Mouse (Mus musculus) embryonic facial prominence, embryonic 10.5 days (tissue): ENCODE data around the gene Gpr146. TPM values are rescaled to one million over a fixed set of nuclear protein-coding genes. Genes with fewer than 3 reads are reported as not detected.

ENCODE experiments used
- DNase-seq: peaks from one replicate; pipeline ENCODE4 v3.0.0-alpha.2; 2017; ENCODE audit warnings: low spot score
- H3K27ac ChIP-seq: fragments of 300-500 bp; sonication (generic); replicated peaks from 2 replicates; pipeline ENCODE4 v1.5.1; 2016; ENCODE audit warnings: mild to moderate bottlenecking
- H3K27me3 ChIP-seq: fragments of 300-500 bp; sonication (generic); replicated peaks from 2 replicates; pipeline ENCODE4 v1.6.1; 2016; ENCODE audit warnings: low read depth, mild to moderate bottlenecking; ENCODE audit not compliant: poor library complexity, severe bottlenecking
- H3K36me3 ChIP-seq: fragments of 300-500 bp; sonication (generic); replicated peaks from 2 replicates; pipeline ENCODE4 v1.6.1; 2016; ENCODE audit warnings: mild to moderate bottlenecking, moderate library complexity
- H3K4me1 ChIP-seq: fragments of 300-500 bp; sonication (generic); 2 replicates; pipeline ENCODE4 v1.6.1; 2016
- H3K4me3 ChIP-seq: fragments of 300-500 bp; sonication (generic); 2 replicates; pipeline ENCODE4 v1.5.1; 2016; ENCODE audit warnings: mild to moderate bottlenecking, moderate library complexity
- H3K9me3 ChIP-seq: fragments of 300-500 bp; sonication (generic); 2 replicates; pipeline ENCODE4 v1.6.1; 2016; ENCODE audit warnings: mild to moderate bottlenecking
- WGBS: fragments of 180-500 bp; shearing (Covaris S2); methylation state at CpG from one replicate; pipeline ENCODE4 v1.1.7; 2016; 5-methylcytosine and 5-hydroxymethylcytosine counted together
- polyA plus RNA-seq: library from polyadenylated mRNA; unstranded; fragments of >200 nt; fragmentation: Nextera tagmentation; extraction: Ambion mirVana; gene quantifications from 2 replicates; pipeline ENCODE4 v1.2.1, GENCODE M21; 2016

Gene Gpr146
- polyA plus RNA-seq, 1 experiment from 2014 or later = 2.5 TPM

DNA sequence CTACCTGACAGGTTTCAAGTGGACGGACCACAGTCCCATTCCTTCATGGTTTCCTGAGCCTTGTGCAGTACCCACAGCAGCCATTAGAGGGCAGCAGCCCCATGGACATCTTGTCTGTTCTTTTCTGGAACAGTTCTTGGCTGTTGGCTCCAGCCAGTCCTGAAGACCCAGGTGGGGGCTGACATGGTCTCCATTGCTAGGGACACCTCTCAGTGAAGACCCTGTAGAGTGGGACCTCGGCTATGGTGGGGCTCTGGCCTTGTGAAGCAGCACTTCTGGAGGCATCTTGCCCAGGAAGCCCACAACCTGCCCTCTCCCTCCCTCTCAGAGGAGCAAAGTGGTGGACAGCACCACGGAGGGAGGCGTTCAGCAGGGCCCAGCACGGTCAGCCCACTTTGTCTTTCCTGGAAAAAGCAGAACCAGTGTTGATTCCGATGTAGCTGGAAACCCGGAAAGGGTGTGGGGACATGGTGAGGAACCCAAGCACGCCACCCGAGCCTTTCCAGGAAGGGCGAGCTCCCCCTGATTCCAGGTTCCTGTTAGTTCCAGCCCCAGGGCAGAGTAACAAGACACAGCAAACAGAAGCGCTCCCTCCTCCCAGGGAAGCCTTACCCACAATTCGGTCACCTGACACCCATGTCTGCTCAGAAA lies 13.1 kb upstream of the Gpr146 start:
- 28% methylated on average over 12 of the region's 12 CpGs for WGBS
- Histone ChIP-seq H3K27me3 (no peaks in the 10 kb centered on the region), H3K36me3 (peaks cover 25% of the 10 kb centered on the region), H3K27ac (peak overlapping the region; percentile 78), H3K9me3 (no peaks in the 10 kb centered on the region), H3K4me1 (peaks cover 33% of the 10 kb centered on the region), H3K4me3 (peak overlapping the region; percentile 16)
- DNase-seq = peak; percentile 86

DNA sequence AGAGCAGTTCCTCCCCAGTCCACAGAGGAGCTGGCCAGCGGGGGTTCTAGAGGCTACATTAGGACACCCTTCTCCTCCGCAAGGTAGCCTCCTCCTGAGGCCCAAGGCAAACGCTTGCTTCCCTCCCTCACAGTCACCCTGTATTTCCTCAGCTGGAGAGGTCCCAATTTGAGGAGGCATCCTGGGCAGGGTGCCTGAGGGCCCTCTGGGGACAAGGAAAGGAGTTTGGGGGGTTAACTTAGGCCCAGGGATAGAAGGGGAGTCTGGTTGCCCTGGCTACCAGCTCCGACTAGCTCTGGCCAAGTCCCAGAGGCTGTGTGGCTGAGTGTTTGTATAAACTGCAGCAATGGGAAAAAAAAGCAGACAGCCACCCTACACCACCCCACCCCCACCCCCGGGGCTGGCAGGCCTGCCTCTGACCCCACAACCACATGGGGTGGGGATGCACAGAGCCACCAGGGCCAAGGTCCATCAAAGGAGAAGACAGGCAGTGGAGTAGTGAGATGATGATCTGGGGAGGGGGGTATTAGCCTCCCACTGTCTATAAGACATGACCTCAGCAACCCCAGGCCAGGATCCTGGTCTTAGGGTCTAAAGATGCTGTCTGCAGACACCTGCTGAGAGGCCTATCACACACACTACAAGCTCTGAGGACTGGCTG lies 12.5 kb upstream of the Gpr146 start:
- H3K36me3 ChIP-seq = peaks cover 24% of the 10 kb centered on the region
- peaks cover 39% of the 10 kb centered on the region for H3K4me1 ChIP-seq
- H3K27ac ChIP-seq = peak overlapping the region; percentile 78
- H3K27me3 ChIP-seq = no peaks in the 10 kb centered on the region
- no peaks in the 10 kb centered on the region for H3K9me3 ChIP-seq
- H3K4me3 ChIP-seq = peak overlapping the region; percentile 16; the same call in 1 of the 2 replicates
- no peak for DNase-seq
- WGBS = 19% methylated on average over 5 of the region's 5 CpGs

DNA sequence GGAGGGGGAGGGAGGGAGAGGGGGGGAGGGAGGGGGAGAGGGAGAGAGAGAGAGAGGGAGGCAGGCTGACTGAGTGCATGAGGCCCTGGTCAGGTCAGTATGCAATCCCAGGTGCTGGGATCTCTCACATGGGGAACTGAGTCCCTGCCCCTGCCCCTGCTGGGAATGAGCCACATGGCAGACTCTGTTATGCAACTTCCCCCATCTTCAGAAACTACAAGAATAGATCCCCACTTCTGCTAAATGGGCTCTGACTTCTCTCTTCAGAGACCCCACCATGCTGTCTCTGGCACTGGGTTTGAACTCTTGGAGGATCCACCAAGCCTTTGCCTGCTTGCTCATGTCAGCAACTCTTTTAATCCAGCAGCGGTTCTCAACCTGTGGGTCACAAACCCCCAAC lies 11.7 kb upstream of the Gpr146 start:
- peaks cover 47% of the 10 kb centered on the region for H3K4me1 ChIP-seq
- peaks cover 18% of the 10 kb centered on the region for H3K36me3 ChIP-seq
- no peak overlapping the region for H3K4me3 ChIP-seq
- H3K9me3 ChIP-seq = no peaks in the 10 kb centered on the region
- DNase-seq = no peak
- no peaks in the 10 kb centered on the region for H3K27me3 ChIP-seq
- 85% methylated on average over 1 of the region's 1 CpGs for WGBS
- H3K27ac ChIP-seq = peak overlapping the region; percentile 24; the same call in 1 of the 2 replicates

DNA sequence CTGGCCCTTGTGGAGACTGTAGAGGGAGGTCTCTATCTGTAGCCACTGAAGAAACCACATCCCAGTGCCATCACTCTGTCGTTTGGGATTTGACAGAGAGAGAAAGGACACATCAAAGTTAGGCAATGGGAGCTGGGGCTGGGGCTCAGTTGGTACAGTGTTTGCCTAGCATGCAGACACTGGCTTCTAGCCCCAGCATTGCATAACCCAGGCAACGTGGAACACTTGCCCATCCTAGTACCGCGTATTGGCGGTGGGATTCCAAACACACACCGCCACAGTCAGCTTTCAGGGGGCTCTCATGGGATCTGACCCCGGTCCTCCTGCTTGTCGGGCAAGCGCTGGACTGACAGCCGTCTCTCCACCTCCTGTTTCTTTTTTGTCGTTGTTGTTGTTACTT lies 11.0 kb upstream of the Gpr146 start:
- Histone ChIP-seq H3K9me3 (no peaks in the 10 kb centered on the region), H3K27ac (no peak overlapping the region), H3K4me3 (no peak overlapping the region), H3K4me1 (peaks cover 53% of the 10 kb centered on the region), H3K27me3 (no peaks in the 10 kb centered on the region), H3K36me3 (peaks cover 18% of the 10 kb centered on the region)
- WGBS = 74% methylated on average over 11 of the region's 11 CpGs
- no peak for DNase-seq

DNA sequence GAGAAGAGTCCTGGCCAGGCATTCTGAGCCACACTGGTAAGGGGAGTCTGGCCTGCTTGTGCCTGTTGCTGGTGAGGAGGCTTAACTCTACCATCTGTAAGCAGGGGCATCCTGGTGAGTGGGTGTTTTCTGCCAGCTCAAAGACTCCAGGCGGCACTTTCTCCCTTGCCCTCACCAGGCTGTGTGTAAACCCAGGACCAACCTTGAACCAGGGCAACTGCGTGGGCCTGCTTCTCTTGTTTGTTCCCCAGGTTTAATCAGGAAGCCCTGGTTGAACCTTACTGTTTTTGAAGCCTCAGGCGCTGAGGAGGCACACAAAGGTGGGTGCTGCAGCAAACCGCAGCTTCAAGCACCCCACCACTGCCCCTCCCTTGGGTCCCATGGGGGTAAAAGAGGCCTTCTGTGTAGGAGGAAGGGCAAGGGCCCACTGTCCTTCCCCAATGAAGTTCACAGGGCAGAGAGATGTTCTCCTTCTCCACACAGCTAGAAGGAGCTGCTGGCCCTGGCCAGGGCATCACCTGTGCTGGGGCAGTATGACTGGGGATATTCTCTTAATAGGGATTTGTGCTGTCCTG lies 9.5 kb upstream of the Gpr146 start:
- Histone ChIP-seq H3K4me1 (peaks cover 62% of the 10 kb centered on the region), H3K27me3 (no peaks in the 10 kb centered on the region), H3K27ac (no peak overlapping the region), H3K4me3 (no peak overlapping the region), H3K9me3 (no peaks in the 10 kb centered on the region), H3K36me3 (peaks cover 6% of the 10 kb centered on the region)
- WGBS = 90% methylated on average over 4 of the region's 4 CpGs
- no peak for DNase-seq

DNA sequence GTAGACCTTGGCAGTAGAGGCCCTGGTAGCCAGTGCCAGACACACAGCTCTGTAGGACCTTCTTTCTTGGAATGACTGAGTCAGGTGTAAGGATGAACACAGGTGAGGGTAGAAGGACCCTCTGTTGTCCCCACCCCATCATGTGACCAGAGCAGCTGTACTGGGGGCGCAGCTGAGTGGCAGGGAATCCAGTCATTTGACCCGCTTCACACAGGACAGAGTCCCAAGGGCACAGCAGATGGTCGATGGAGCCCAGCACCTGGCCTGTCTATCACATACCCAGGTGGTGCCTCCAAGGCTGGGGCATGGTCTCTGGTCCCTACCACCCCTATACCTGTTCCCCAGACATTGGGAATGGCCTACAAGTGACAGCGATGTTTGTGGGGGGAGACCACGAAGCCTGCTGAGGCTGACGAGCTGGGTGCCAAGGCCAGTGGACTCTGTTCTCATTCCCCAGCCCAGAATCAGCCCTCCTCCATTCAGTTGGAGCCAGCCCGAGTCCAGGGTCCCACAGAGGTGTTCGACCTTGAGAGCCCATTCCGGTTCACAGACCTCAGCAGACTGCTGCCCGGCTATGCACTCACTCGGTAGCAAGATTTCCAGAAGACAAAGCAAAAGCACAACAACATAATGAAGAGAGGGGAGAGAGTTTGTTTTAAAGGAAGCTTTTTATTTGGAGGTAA lies 8.7 kb upstream of the Gpr146 start:
- H3K4me3 ChIP-seq = no peak overlapping the region
- no peaks in the 10 kb centered on the region for H3K9me3 ChIP-seq
- WGBS = 85% methylated on average over 11 of the region's 11 CpGs
- no peak for DNase-seq
- H3K27ac ChIP-seq = no peak overlapping the region; the same call in 1 of the 2 replicates
- H3K36me3 ChIP-seq = peaks cover 1% of the 10 kb centered on the region
- peaks cover 63% of the 10 kb centered on the region for H3K4me1 ChIP-seq
- no peaks in the 10 kb centered on the region for H3K27me3 ChIP-seq

DNA sequence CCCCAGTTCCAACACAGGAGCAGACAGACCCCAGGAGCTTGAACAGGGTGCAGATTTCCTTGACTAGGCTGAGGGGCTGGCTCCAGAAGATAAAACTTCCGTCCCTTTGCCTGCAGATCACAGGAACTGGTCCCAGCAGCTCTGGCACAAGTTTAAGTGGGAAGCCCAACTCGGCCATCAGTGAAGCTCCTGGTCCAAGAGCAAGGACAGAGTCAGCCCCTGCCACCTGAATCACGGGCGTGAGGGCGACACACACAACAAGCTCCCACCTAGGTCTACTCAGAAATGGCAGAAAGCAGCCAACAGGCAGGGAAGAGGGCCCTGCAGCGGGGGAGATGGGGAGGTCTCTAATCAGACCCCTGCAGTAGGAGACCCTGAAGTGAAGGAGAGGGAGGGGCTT lies 7.2 kb upstream of the Gpr146 start:
- Histone ChIP-seq H3K4me3 (peak overlapping the region; percentile 8; the same call in 1 of the 2 replicates), H3K4me1 (peaks cover 54% of the 10 kb centered on the region), H3K27me3 (no peaks in the 10 kb centered on the region), H3K9me3 (no peaks in the 10 kb centered on the region), H3K36me3 (no peaks in the 10 kb centered on the region), H3K27ac (peak overlapping the region; percentile 95)
- 86% methylated on average over 6 of the region's 6 CpGs for WGBS
- DNase-seq = no peak

DNA sequence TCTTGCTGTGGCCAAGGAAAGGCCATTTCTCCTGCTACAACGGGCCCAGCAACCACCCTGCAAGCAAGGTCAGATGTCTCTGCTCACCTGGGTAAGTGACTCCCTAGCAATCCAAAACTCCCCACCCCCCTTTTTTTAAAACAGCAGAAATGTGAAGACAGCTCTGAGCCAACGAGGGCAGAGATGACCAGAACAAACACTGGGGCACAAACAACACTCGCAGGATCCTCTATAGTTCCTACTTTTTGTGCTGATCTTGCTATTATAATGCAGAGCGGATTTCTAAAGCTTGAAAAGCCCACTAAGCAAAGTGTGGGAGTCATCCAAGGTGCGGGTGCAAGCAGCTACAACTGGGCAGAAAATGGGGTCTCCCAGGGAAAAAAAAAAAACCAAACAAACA lies 6.4 kb upstream of the Gpr146 start:
- H3K4me1 ChIP-seq = peaks cover 46% of the 10 kb centered on the region

DNA sequence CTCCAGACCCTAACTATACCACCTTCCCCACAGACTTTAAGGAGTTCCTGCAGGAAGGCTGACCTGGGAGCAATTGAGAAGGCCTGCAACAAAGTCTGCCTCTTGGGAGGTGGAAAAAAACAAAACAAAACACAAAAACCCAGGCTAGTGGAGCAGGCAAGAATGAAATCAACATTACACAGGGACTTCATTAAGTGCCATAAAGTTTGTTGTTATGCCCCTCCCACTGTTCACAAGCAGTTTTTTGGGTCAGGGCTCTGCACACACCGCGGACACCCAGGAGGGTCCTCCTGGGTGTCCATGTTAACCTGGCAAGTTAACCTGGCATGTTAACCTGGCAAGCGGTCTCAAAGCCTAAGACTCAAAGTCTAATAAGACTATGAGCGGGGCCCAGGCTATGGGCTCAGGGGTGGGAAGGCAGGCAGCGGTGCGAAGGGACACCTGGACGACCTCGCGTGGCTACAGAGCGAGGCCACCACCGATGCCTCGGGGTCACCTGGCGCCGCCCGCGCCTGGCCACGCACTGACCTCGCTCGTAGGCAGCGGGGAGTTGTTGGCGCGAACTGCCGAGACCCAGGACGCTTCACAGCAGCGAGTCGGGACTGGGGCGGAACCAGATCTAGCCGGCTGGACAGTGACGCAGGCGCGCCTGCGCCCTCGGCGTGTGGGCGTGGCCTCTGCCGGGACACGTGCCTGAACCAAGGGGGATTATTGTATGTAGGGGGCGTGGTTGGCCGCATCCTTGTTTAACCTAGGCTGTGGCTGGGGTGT lies 5.7 kb upstream of the Gpr146 start:
- 2% methylated on average over 39 of the region's 39 CpGs for WGBS
- Histone ChIP-seq H3K9me3 (no peaks in the 10 kb centered on the region), H3K27me3 (no peaks in the 10 kb centered on the region), H3K36me3 (no peaks in the 10 kb centered on the region), H3K4me1 (peaks cover 46% of the 10 kb centered on the region), H3K27ac (peak overlapping the region; percentile 95), H3K4me3 (peak overlapping the region; percentile 71)
- peak; percentile 96 for DNase-seq

More for the DNA sequence above, 6.4 kb upstream of the Gpr146 start:
- Histone ChIP-seq H3K9me3 (no peaks in the 10 kb centered on the region), H3K4me3 (peak overlapping the region; percentile 71; the same call in 1 of the 2 replicates), H3K27me3 (no peaks in the 10 kb centered on the region), H3K27ac (peak overlapping the region; percentile 95), H3K36me3 (no peaks in the 10 kb centered on the region)
- WGBS = 67% methylated on average over 5 of the region's 5 CpGs
- no peak for DNase-seq

DNA sequence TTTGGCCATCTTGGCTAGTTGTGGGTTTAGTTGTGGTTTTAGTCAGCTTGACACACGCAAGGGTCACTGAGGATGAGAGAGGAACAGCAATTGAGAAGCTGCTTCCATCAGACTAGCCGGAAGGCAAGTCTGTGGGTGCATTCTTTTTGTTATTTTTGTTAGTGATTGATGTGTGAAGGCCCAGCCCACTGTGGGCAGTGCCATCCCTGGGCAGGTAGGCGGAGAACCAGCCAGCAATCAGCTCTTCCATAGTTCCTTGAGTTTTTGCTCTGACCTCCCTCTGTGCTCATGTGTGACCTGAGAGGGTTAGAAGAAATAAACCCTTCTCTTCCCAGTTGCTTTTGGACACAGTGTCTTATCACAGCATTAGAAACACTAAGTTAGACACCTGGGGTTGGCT lies 4.4 kb upstream of the Gpr146 start:
- peaks cover 57% of the 10 kb centered on the region for H3K4me1 ChIP-seq
- no peak overlapping the region for H3K27ac ChIP-seq
- no peaks in the 10 kb centered on the region for H3K36me3 ChIP-seq
- DNase-seq = no peak
- no peaks in the 10 kb centered on the region for H3K9me3 ChIP-seq
- no peaks in the 10 kb centered on the region for H3K27me3 ChIP-seq
- no peak overlapping the region for H3K4me3 ChIP-seq
- WGBS = 81% methylated on average over 3 of the region's 3 CpGs

DNA sequence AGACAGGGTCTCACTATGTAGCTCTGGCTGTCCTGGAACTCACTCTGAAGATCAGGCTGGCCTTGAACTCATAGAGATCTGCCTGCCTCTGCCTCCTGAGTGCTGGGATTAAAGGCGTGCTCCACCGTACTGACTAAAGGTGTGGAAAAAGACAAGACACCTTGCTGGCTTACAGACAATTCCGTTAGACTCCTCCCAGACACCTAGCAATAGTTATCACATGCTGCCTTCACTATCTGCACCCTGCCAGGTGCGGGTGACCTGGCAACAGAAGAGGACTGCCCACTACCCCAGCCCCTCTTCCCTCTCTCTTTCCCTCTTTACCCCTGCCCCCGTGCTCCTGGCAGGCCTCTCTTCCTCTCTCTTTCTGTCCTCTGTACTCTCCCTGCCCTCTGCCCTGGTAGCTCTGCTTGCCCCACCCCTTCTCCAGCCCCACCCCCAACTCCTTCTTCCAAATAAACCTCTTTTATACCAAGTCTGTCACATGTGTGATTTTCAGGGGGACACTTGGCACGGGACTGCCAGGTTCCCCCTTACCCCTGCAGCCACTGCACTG lies 3.5 kb upstream of the Gpr146 start:
- Histone ChIP-seq H3K36me3 (no peaks in the 10 kb centered on the region), H3K27me3 (no peaks in the 10 kb centered on the region), H3K9me3 (no peaks in the 10 kb centered on the region), H3K4me1 (peaks cover 61% of the 10 kb centered on the region), H3K27ac (no peak overlapping the region), H3K4me3 (no peak overlapping the region)
- no peak for DNase-seq
- 86% methylated on average over 6 of the region's 6 CpGs for WGBS

DNA sequence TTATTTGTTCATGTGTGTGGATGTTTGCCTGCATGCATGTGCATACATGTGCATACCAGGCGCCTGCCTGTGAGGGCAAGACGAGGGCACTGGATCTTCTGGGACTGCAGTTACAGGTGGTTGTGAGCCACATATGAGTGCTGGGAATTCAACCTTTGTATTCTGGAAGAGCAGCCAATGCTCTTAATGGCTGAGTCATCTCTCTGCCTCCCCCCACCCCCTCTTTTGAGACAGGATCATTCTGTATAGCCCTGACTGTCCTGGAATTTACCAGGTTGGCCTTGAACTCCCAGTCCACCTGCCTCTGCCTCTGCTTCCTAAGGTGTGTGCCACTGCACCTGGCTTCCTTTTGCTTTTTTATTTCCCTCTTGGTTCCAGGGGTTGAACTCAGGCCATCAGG lies 2.7 kb upstream of the Gpr146 start:
- no peaks in the 10 kb centered on the region for H3K9me3 ChIP-seq
- H3K27ac ChIP-seq = no peak overlapping the region
- WGBS = 85% methylated on average over 2 of the region's 2 CpGs
- DNase-seq = no peak
- no peak overlapping the region for H3K4me3 ChIP-seq
- H3K27me3 ChIP-seq = no peaks in the 10 kb centered on the region
- no peaks in the 10 kb centered on the region for H3K36me3 ChIP-seq
- peaks cover 65% of the 10 kb centered on the region for H3K4me1 ChIP-seq
